Mouse (Mus musculus) forebrain, embryonic 12.5 days (tissue): ENCODE data around the gene Cacna1a. TPM values are rescaled to one million over a fixed set of nuclear protein-coding genes. Genes with fewer than 3 reads are reported as not detected.
A peak's percentile ranks its signal among the peaks of the same experiment; 100 is the strongest.

Experiments used
- ATAC-seq: fragments of 200-750 bp; cut with Nextera tagmentation; 2 replicates; pipeline ENCODE4 v1.8.0; 2017; ENCODE audit warnings: moderate TSS enrichment; ENCODE audit not compliant: low FRiP score
- H3K27ac ChIP-seq: fragments of 300-500 bp; sonication (generic); 2 replicates; pipeline ENCODE4 v1.5.1; 2016; ENCODE audit warnings: mild to moderate bottlenecking
- H3K27me3 ChIP-seq: fragments of 300-500 bp; sonication (generic); 2 replicates; pipeline ENCODE4 v1.6.1; 2016; ENCODE audit warnings: mild to moderate bottlenecking
- H3K36me3 ChIP-seq: fragments of 300-500 bp; sonication (generic); replicated peaks from 2 replicates; pipeline ENCODE4 v1.6.1; 2016; ENCODE audit warnings: mild to moderate bottlenecking
- H3K4me1 ChIP-seq: fragments of 300-500 bp; sonication (generic); 2 replicates; pipeline ENCODE4 v1.6.1; 2016
- H3K4me2 ChIP-seq: fragments of 300-500 bp; sonication (generic); 2 replicates; pipeline ENCODE4 v1.6.1; 2016; ENCODE audit warnings: mild to moderate bottlenecking, moderate library complexity
- H3K4me3 ChIP-seq: fragments of 300-500 bp; sonication (generic); replicated peaks from 2 replicates; pipeline ENCODE4 v1.5.1; 2016; ENCODE audit warnings: mild to moderate bottlenecking
- H3K9ac ChIP-seq: fragments of 300-500 bp; sonication (generic); 2 replicates; pipeline ENCODE4 v1.6.1; 2016; ENCODE audit warnings: mild to moderate bottlenecking
- H3K9me3 ChIP-seq: fragments of 300-500 bp; sonication (generic); 2 replicates; pipeline ENCODE4 v1.6.1; 2016
- WGBS: fragments of 180-500 bp; shearing (Covaris S2); methylation state at CpG from one replicate; pipeline ENCODE4 v1.1.7; 2016; 5-methylcytosine and 5-hydroxymethylcytosine counted together
- polyA plus RNA-seq: library from polyadenylated mRNA; unstranded; fragments of >200 nt; fragmentation: Nextera tagmentation; extraction: Ambion mirVana; gene quantifications from 2 replicates; pipeline ENCODE4 v1.2.1, GENCODE M21; 2016

Cacna1a gene
- polyA plus RNA-seq, 1 experiment from 2014 or later, result 11.5 TPM

DNA sequence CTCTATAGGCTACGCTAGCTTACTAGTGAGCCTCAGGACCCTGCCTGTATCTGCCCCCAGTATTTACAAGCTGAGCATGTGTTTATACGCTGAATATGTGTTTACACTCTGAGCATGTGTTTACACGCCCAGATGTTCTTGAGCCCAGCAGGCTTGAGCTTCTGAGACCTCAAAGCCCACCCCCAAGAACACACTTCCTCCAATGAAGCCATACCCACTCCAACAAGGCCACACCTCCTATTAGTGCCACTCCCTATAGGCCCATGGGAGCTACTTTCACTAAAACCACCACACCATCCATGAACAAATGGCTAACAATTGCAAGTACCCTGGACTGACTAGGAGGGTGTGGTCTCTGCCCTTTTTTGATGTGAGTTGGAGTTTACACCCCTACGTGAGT lies 17.3 kb upstream of the Cacna1a start:
- no peaks in the 10 kb centered on the region for H3K36me3 ChIP-seq
- H3K9ac ChIP-seq, result no peak overlapping the region
- H3K4me1 ChIP-seq, result no peaks in the 10 kb centered on the region
- H3K4me3 ChIP-seq, result no peak overlapping the region
- H3K27ac ChIP-seq, result no peak overlapping the region
- WGBS, result 82% methylated on average over 4 of the region's 4 CpGs
- H3K9me3 ChIP-seq, result 0 out of 2 replicates have a peak, but pooled peaks cover 3% of the 10 kb centered on the region
- 0 out of 2 replicates have a peak, but pooled peaks cover 6% of the 10 kb centered on the region for H3K27me3 ChIP-seq
- no peak overlapping the region for H3K4me2 ChIP-seq
- no peak for ATAC-seq

DNA sequence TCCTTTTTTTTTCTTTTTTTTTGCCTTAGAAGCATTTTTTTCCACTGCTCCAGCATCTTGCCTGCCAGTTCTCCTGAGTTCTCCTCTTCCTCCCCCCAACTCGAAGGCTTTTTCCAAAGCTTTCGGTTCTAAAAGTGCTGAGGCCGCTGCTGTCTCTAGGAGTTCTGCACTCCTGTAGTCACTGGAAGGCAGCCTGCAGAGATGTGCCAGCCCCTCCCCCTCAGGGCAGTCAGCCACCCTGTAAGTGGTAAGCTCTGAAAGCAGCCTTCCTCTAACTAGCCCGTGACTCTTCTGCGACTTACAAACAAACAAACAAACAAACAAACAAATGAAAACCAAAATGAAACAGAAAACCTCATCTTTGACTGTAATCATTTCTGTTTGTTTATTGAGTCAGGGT lies 13.2 kb upstream of the Cacna1a start:
- ATAC-seq, result no peak
- Histone ChIP-seq H3K36me3 (no peaks in the 10 kb centered on the region), H3K9ac (no peak overlapping the region), H3K9me3 (no peaks in the 10 kb centered on the region), H3K4me3 (no peak overlapping the region), H3K4me2 (no peak overlapping the region), H3K27me3 (0 out of 2 replicates have a peak, but pooled peaks cover 6% of the 10 kb centered on the region), H3K4me1 (no peaks in the 10 kb centered on the region), H3K27ac (no peak overlapping the region)
- WGBS, result 43% methylated on average over 5 of the region's 5 CpGs

DNA sequence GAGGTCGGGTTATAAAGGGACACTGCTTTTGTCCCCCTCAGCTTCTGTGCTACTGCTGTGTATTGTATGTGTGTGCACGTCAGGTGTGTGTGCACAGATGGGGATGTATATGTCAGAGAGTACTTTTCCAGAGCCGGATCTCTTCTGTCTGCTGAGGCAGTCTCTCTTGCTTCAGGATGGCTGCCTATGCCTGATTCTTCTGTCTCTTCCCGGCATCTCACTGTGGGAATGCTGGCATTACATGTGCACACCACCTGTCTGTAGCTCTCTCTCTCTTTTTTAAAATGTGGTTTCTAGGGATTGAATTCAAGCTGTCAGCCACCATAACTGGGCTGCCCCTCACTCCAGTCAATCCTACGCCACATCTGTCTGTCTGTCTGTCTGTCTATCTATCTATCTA lies 12.4 kb upstream of the Cacna1a start:
- H3K9me3 ChIP-seq, result no peaks in the 10 kb centered on the region
- H3K4me2 ChIP-seq, result no peak overlapping the region
- no peaks in the 10 kb centered on the region for H3K36me3 ChIP-seq
- 0 out of 2 replicates have a peak, but pooled peaks cover 6% of the 10 kb centered on the region for H3K27me3 ChIP-seq
- H3K9ac ChIP-seq, result no peak overlapping the region
- no peaks in the 10 kb centered on the region for H3K4me1 ChIP-seq
- H3K4me3 ChIP-seq, result no peak overlapping the region
- WGBS, result 79% methylated on average over 5 of the region's 5 CpGs
- H3K27ac ChIP-seq, result no peak overlapping the region
- no peak for ATAC-seq

DNA sequence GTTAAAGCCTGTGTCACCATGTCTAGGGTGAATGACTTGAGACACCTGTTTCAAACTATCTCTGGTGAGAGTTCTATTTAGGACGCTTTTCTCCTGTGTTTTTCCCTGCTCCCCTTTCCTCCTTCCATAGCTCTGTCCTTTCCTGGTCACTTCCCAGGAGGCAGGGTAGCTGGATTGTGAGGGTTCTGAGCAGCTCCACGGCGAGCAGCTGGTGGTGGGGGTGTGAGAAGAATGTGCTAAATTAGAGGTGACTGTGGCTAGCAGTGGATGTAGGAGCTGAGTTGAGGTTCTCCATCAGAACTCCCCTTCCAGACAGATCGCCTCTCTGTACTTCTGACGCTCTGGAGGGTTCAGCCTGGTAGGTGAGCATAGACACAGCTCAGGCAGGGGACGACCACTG lies 11.7 kb upstream of the Cacna1a start:
- Histone ChIP-seq H3K9me3 (no peaks in the 10 kb centered on the region), H3K27ac (no peak overlapping the region), H3K36me3 (no peaks in the 10 kb centered on the region), H3K27me3 (0 out of 2 replicates have a peak, but pooled peaks cover 6% of the 10 kb centered on the region), H3K4me3 (no peak overlapping the region), H3K9ac (no peak overlapping the region), H3K4me2 (no peak overlapping the region), H3K4me1 (no peaks in the 10 kb centered on the region)
- ATAC-seq, result no peak
- 78% methylated on average over 6 of the region's 6 CpGs for WGBS

DNA sequence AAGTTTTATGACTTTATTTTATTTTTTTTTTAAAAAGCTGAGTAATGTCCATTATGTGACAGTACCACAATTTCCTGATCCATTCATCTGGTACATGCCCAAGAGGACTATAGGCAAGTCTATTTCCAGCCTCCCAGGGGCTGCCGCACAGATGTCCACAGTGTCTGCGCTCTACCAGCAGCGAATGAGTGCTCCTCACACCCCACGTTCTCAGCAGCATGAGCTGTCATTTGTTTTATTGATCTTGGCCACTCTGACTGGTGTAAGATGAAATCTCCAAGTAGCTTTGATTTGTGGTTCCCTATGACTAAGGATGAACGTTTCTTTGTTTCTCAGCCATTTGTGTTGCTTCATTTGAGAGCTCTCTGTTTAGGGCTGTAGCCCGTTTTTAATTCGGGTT lies 6.6 kb upstream of the Cacna1a start:
- ATAC-seq, result no peak
- no peaks in the 10 kb centered on the region for H3K4me1 ChIP-seq
- no peak overlapping the region for H3K4me2 ChIP-seq
- 90% methylated on average over 7 of the region's 7 CpGs for WGBS
- no peaks in the 10 kb centered on the region for H3K27me3 ChIP-seq
- H3K4me3 ChIP-seq, result no peak overlapping the region
- H3K9me3 ChIP-seq, result no peaks in the 10 kb centered on the region
- H3K36me3 ChIP-seq, result no peaks in the 10 kb centered on the region
- H3K9ac ChIP-seq, result no peak overlapping the region
- no peak overlapping the region for H3K27ac ChIP-seq

DNA sequence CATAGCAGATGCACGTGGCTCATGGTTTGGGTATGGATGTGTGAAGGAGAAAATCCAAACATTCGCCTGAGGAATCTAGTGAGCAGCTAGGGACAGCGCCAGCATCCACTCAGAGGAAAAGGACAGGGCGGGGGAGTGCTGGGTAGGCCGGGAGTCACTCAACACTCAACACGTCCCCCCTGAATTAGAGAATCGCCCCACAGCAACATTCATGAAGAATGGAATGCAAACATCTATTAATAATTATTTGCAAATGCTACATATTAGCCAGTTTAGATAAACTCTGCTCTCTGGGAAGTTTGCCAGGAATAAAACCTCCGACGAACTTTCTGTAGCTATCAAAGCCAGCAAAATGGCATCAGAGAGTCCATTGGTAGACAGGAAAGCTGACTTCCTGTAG lies 533 bp downstream of the Cacna1a start:
- whole genome bisulfite sequencing, result 84% methylated on average over 9 of the region's 9 CpGs
- Histone ChIP-seq H3K36me3 (no peaks in the 10 kb centered on the region), H3K27ac (no peak overlapping the region), H3K9ac (no peak overlapping the region), H3K4me3 (no peak overlapping the region), H3K4me2 (no peak overlapping the region), H3K4me1 (no peaks in the 10 kb centered on the region), H3K27me3 (no peaks in the 10 kb centered on the region), H3K9me3 (no peaks in the 10 kb centered on the region)
- no peak for ATAC-seq

DNA sequence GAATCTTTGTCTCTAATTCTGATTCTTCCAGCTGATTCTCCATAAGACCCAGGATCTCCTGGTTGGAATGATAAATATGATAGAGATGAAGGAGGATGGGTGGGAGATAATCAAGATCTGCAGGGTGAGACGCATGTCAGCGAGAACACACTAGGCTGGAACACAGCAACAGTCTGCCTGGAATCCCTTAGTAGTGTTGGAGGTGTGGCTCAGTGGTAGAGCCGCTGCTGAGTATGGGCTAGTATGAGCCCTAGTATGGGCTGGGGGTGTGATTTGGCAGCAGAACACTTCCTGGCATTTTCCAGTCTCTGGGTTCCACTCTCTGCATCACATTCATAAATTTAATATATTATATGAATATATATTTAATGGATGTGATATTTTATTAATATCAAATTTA lies 933 bp downstream of the Cacna1a start:
- H3K4me1 ChIP-seq, result no peaks in the 10 kb centered on the region
- H3K27me3 ChIP-seq, result no peaks in the 10 kb centered on the region
- ATAC-seq, result no peak
- H3K9ac ChIP-seq, result no peak overlapping the region
- H3K9me3 ChIP-seq, result no peaks in the 10 kb centered on the region
- no peaks in the 10 kb centered on the region for H3K36me3 ChIP-seq
- no peak overlapping the region for H3K4me3 ChIP-seq
- WGBS, result 87% methylated on average over 3 of the region's 3 CpGs
- no peak overlapping the region for H3K4me2 ChIP-seq
- H3K27ac ChIP-seq, result no peak overlapping the region

DNA sequence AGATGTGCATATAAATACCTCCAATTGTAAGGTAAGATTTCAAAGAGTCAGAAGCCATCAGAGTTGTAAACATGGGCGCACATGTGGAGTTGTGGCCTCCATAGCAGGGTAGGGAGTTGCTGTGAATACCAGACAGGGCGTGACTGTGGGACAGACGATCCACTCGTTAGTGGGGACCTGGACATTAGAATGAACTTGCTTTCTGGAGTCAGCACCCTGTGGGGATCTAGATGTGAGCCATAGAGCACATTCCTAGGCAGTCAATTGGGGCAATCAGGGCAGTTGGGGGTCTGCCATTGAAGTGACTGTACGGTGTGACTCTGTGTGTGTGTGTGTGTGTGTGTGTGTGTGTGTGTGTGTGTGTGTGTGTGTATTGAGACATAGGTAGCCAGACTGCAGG lies 3.4 kb downstream of the Cacna1a start:
- no peak overlapping the region for H3K4me3 ChIP-seq
- H3K27me3 ChIP-seq, result no peaks in the 10 kb centered on the region
- no peak overlapping the region for H3K27ac ChIP-seq
- H3K9me3 ChIP-seq, result no peaks in the 10 kb centered on the region
- ATAC-seq, result no peak
- H3K4me2 ChIP-seq, result no peak overlapping the region
- no peak overlapping the region for H3K9ac ChIP-seq
- WGBS, result 86% methylated on average over 5 of the region's 5 CpGs
- H3K4me1 ChIP-seq, result no peaks in the 10 kb centered on the region
- no peaks in the 10 kb centered on the region for H3K36me3 ChIP-seq

DNA sequence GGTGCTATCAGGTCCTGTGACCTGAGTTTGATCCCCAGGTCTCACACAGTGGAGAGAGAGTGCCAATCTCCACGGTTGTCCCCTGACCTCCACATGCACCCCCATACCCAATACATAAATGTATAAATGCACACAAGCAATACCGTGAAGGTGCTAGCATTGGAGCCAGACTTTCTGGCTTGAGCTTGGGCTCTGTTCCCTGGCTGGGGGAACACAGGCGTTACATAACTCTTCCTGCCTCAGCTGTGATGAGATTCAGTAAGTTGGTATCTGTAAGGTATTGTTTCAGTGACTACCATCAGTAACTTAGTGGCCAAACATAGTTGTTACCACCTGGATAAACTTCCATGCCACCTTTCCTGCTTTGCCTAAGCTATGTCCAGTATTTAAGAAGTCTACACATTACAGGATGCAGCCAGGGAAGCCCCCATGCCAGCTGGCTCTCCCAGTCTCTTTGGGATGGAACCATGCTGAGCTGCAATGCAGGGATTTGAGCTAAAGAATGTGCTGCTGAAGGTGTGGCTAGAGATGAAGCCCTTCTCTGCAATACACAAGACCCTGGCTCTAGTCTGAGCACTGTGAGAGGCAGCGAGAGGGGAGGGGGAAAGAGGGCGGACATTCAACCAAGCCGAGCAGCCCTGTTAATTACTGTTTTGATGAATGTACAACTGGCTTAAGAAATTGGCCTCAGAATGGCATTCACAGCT lies 7.7 kb downstream of the Cacna1a start:
- ATAC-seq, result no peak
- no peaks in the 10 kb centered on the region for H3K9me3 ChIP-seq
- H3K9ac ChIP-seq, result no peak overlapping the region
- H3K4me1 ChIP-seq, result no peaks in the 10 kb centered on the region
- no peak overlapping the region for H3K4me2 ChIP-seq
- WGBS, result 69% methylated on average over 6 of the region's 6 CpGs
- no peaks in the 10 kb centered on the region for H3K36me3 ChIP-seq
- H3K27me3 ChIP-seq, result no peaks in the 10 kb centered on the region
- no peak overlapping the region for H3K27ac ChIP-seq
- no peak overlapping the region for H3K4me3 ChIP-seq

DNA sequence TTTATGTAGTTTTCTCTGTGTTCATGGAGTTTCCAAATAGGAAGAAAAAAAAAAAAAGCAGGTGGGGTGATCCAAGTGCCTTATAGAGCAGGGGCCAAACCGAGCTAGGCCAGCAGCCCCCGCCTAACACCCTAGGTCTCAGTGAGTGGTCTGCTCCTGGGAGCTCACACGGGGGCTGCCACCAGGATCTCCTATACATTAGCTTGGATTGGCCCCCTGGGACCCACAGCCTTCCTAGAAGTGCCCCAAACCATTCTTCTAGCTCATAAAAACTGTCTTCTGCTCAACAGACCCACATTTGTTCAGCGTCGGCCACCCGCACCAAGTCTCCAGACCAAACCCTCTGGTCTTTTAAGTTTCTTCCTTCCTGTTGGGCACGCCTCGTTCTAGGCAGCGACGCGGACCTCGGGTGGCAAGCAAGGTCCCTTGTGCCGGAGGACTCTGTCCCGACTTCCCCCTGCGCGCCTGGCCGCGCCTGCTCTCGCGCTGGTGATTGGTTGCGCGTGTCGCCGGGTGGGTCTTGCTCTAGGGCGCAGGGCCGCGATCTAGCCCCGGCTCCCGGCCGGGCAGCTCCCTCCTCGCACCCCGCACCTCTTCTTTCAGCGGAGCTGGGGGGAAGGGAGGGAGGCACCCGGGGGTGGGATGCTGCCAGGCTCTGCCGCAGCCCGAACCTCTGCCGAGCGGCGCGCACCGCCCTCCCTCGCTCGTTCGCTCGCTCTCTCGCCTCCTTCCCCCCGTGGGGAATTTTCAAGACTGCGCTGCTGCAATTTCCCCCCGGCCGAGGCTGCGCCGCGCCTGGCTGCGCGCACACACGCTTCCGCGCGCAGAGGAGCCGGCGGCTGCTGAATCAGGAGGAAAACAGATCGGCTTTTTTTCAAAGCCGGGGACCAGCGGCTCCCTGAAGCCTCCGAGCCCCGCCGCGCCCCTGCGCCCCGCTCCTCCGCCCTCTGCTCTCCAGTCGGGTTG lies 25.9 kb downstream of the Cacna1a start:
- peaks cover 27% of the 10 kb centered on the region for H3K4me1 ChIP-seq
- H3K27me3 ChIP-seq, result peaks cover 35% of the 10 kb centered on the region; the same call in 1 of the 2 replicates
- peaks cover 5% of the 10 kb centered on the region; the same call in 1 of the 2 replicates for H3K9me3 ChIP-seq
- WGBS, result 1% methylated on average over 66 of the region's 72 CpGs
- peak overlapping the region; percentile 80 for H3K9ac ChIP-seq
- H3K4me2 ChIP-seq, result peak overlapping the region; percentile 72
- H3K36me3 ChIP-seq, result no peaks in the 10 kb centered on the region
- peak overlapping the region; percentile 85 for H3K27ac ChIP-seq
- peak overlapping the region; percentile 70 for H3K4me3 ChIP-seq
- peak; percentile 78 for ATAC-seq

DNA sequence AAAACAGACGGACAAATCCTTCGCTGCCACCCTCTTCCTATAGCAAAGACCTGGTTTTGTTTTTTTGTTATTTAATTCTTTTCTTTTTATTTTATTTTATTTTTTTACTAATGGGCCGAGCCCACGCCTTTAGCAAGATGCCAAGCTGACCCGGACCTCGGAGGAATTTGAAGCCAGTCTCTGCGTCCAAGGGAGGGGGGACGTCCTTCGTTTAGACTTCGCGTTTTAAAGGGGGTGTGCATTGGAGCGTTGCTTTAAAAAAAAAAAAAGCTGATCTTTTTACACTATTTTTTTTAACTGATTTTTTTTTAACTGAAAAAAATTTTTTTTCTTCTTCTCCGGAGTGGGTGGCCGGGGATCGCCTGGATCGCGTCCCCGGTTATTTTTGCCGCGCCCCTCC lies 26.7 kb downstream of the Cacna1a start:
- under 1% methylated on average over 19 of the region's 20 CpGs for WGBS
- Histone ChIP-seq H3K27ac (peak overlapping the region; percentile 85), H3K9ac (peak overlapping the region; percentile 80), H3K4me2 (peak overlapping the region; percentile 72), H3K27me3 (peaks cover 35% of the 10 kb centered on the region; the same call in 1 of the 2 replicates), H3K4me3 (peak overlapping the region; percentile 70), H3K9me3 (peaks cover 5% of the 10 kb centered on the region; the same call in 1 of the 2 replicates), H3K36me3 (no peaks in the 10 kb centered on the region), H3K4me1 (peaks cover 27% of the 10 kb centered on the region)
- peak; percentile 22; the same call in 1 of the 2 replicates for ATAC-seq

DNA sequence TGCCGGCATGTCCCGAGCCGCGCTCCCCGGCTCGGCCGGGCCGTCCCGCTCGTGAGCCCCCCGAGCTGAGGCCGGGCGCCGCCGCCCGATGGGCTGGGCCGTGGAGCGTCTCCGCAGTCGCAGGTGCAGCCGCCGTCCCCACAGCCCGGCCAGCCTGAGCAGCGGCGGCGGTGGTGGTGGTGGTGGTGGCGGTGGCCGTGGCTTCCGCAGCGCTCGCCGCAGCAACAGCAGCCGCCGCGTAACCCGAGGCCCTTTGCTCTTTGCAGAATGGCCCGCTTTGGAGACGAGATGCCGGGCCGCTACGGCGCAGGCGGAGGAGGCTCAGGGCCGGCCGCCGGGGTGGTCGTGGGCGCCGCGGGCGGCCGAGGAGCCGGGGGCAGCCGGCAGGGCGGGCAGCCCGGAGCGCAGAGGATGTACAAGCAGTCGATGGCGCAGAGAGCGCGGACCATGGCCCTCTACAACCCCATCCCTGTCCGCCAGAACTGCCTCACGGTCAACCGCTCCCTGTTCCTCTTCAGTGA lies 27.2 kb downstream of the Cacna1a start:
- ATAC-seq, result peak; percentile 76
- 0% methylated on average over 39 of the region's 64 CpGs for whole genome bisulfite sequencing
- Histone ChIP-seq H3K4me1 (peaks cover 27% of the 10 kb centered on the region), H3K4me2 (peak overlapping the region; percentile 72), H3K9ac (peak overlapping the region; percentile 80), H3K27ac (peak overlapping the region; percentile 85), H3K36me3 (no peaks in the 10 kb centered on the region), H3K9me3 (peaks cover 5% of the 10 kb centered on the region; the same call in 1 of the 2 replicates), H3K4me3 (peak overlapping the region; percentile 70), H3K27me3 (peaks cover 35% of the 10 kb centered on the region; the same call in 1 of the 2 replicates)
